Mouse (Mus musculus) hindbrain, embryonic 12.5 days (tissue): ENCODE data around the gene Syce2. TPM values are rescaled to one million over a fixed set of nuclear protein-coding genes. Genes with fewer than 3 reads are reported as not detected.
"Not testable (repeated sequence)": the region's sequence is repeated elsewhere in the genome, so short reads cannot be mapped to it uniquely, and the experiment has no call there.

Experiments used
- ATAC-seq: fragments of 200-750 bp; cut with Nextera tagmentation; 2 replicates; pipeline ENCODE4 v1.8.0; 2017; ENCODE audit warnings: moderate TSS enrichment; ENCODE audit not compliant: low FRiP score
- H3K27ac ChIP-seq: fragments of 300-500 bp; sonication (generic); 2 replicates; pipeline ENCODE4 v1.5.1; 2016; ENCODE audit warnings: mild to moderate bottlenecking
- H3K27me3 ChIP-seq: fragments of 300-500 bp; sonication (generic); 2 replicates; pipeline ENCODE4 v1.6.1; 2016; ENCODE audit warnings: mild to moderate bottlenecking
- H3K36me3 ChIP-seq: fragments of 300-500 bp; sonication (generic); 2 replicates; pipeline ENCODE4 v1.6.1; 2016; ENCODE audit warnings: mild to moderate bottlenecking
- H3K4me1 ChIP-seq: fragments of 300-500 bp; sonication (generic); 2 replicates; pipeline ENCODE4 v1.6.1; 2016
- H3K4me2 ChIP-seq: fragments of 300-500 bp; sonication (generic); replicated peaks from 2 replicates; pipeline ENCODE4 v1.6.1; 2016; ENCODE audit warnings: mild to moderate bottlenecking
- H3K4me3 ChIP-seq: fragments of 300-500 bp; sonication (generic); 2 replicates; pipeline ENCODE4 v1.5.1; 2016; ENCODE audit warnings: mild to moderate bottlenecking
- H3K9ac ChIP-seq: fragments of 300-500 bp; sonication (generic); 2 replicates; pipeline ENCODE4 v1.6.1; 2016; ENCODE audit warnings: mild to moderate bottlenecking, moderate library complexity
- H3K9me3 ChIP-seq: fragments of 300-500 bp; sonication (generic); replicated peaks from 2 replicates; pipeline ENCODE4 v1.6.1; 2016; ENCODE audit warnings: mild to moderate bottlenecking
- WGBS: fragments of 180-500 bp; shearing (Covaris S2); methylation state at CpG from one replicate; pipeline ENCODE4 v1.1.7; 2016; 5-methylcytosine and 5-hydroxymethylcytosine counted together
- polyA plus RNA-seq: library from polyadenylated mRNA; unstranded; fragments of >200 nt; fragmentation: Nextera tagmentation; extraction: Ambion mirVana; gene quantifications from 2 replicates; pipeline ENCODE4 v1.2.1, GENCODE M21; 2016

The Syce2 gene
- polyA plus RNA-seq, 1 experiment from 2014 or later: 37.2 TPM

GRCm38 (mm10) chr8:84889141-84889540, 17.2 kb downstream of the Syce2 start:
- ATAC-seq: no peak
- WGBS: 100% methylated on average over 1 of the region's 1 CpGs
- no peaks in the 10 kb centered on the region for H3K27me3 ChIP-seq
- H3K27ac ChIP-seq: no peak overlapping the region
- no peaks in the 10 kb centered on the region for H3K9me3 ChIP-seq
- H3K4me1 ChIP-seq: peaks cover 11% of the 10 kb centered on the region
- no peak overlapping the region for H3K4me3 ChIP-seq
- no peak overlapping the region for H3K9ac ChIP-seq
- peaks cover 42% of the 10 kb centered on the region for H3K36me3 ChIP-seq
- H3K4me2 ChIP-seq: no peak overlapping the region

GRCm38 (mm10) chr8:84892993-84893708, 21.2 kb downstream of the Syce2 start:
- H3K27ac ChIP-seq: peak overlapping the region; percentile 60; the same call in 1 of the 2 replicates
- peak overlapping the region; percentile 67 for H3K4me2 ChIP-seq
- peaks cover 15% of the 10 kb centered on the region for H3K4me1 ChIP-seq
- peak overlapping the region; percentile 77 for H3K9ac ChIP-seq
- H3K27me3 ChIP-seq: no peaks in the 10 kb centered on the region
- WGBS: 15% methylated on average over 31 of the region's 31 CpGs
- H3K4me3 ChIP-seq: peak overlapping the region; percentile 72
- H3K9me3 ChIP-seq: no peaks in the 10 kb centered on the region
- ATAC-seq: peak; percentile 68
- peaks cover 21% of the 10 kb centered on the region for H3K36me3 ChIP-seq

DNA sequence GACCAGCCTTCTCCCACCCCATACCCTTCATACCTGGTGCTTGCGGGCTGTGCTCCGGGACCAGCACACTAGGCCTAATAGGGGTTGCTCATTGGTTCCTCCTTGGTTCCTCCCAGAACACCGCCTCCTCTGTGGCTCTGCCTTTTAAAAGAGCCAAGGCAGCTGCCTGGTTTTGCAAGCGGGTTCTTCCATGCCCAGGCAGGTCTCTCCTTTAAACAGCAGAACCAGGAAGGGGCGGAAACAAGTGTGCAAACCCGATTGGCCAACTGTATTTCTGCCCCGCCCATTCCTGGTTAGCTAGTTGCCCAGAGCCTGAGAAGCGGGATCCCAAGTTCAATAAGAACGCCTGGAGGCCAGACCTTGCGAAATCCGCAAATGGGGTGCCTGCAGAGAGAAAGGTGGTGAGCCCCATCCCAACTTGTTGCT, 21.8 kb downstream of the Syce2 start, which contains the start of gene Gcdh:
Gene Gcdh (minus strand): TSS at position 213 of the 426 bp plus-strand sequence.
- Histone ChIP-seq H3K36me3 (peaks cover 16% of the 10 kb centered on the region), H3K4me2 (peak within 1 kb of the TSS; percentile 67), H3K9me3 (no peaks in the 10 kb centered on the region), H3K27me3 (no peaks in the 10 kb centered on the region), H3K9ac (peak within 1 kb of the TSS; percentile 77), H3K4me3 (peak within 1 kb of the TSS; percentile 72), H3K4me1 (peaks cover 15% of the 10 kb centered on the region), H3K27ac (peak within 1 kb of the TSS; percentile 60; the same call in 1 of the 2 replicates)
- 0% methylated on average over 11 of the region's 11 CpGs for WGBS
- ATAC-seq: peak; percentile 98

DNA sequence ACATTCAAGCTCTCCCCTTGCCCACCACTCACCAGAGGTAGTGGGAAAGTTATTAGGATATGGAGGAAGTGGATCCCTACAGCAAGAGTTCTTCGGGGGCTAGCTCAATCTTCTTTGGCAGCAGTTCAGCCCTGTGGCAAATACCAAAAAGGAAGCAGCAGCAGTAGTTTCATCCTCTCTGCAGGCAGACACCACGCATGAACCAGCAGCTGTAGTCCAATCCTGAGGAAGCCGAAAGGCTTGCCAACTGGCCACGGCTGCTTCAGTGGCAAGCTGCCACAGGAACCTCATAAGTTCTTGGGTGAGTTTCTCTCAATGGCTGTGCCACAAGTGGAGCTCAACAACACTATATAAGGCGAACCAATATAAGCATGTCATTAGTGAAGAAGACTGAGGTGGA, 24.1 kb downstream of the Syce2 start:
- Histone ChIP-seq H3K9me3 (no peaks in the 10 kb centered on the region), H3K4me1 (peaks cover 15% of the 10 kb centered on the region), H3K4me3 (no peak overlapping the region), H3K9ac (no peak overlapping the region), H3K27ac (no peak overlapping the region), H3K27me3 (peaks cover 3% of the 10 kb centered on the region), H3K36me3 (peaks cover under 1% of the 10 kb centered on the region; the same call in 1 of the 2 replicates), H3K4me2 (no peak overlapping the region)
- 88% methylated on average over 5 of the region's 5 CpGs for WGBS
- no peak for ATAC-seq

GRCm38 (mm10) chr8:84901071-84901470, 29.2 kb downstream of the Syce2 start:
- 60% methylated on average over 4 of the region's 4 CpGs for WGBS
- no peaks in the 10 kb centered on the region for H3K9me3 ChIP-seq

GRCm38 (mm10) chr8:84901752-84902151, 29.8 kb downstream of the Syce2 start, which contains the start of gene Klf1:
Gene Klf1 (plus strand): TSS chr8:84901928.
- peak within 1 kb of the TSS; percentile 49 for H3K4me3 ChIP-seq
- peak within 1 kb of the TSS; percentile 53 for H3K9ac ChIP-seq
- peaks cover 32% of the 10 kb centered on the region for H3K27me3 ChIP-seq
- peaks cover 11% of the 10 kb centered on the region for H3K4me1 ChIP-seq
- H3K9me3 ChIP-seq: no peaks in the 10 kb centered on the region
- 74% methylated on average over 3 of the region's 3 CpGs for WGBS
- H3K4me2 ChIP-seq: peak within 1 kb of the TSS; percentile 81
- H3K27ac ChIP-seq: no peak within 1 kb of the TSS
- no peak for ATAC-seq
- H3K36me3 ChIP-seq: no peaks in the 10 kb centered on the region

More at GRCm38 (mm10) chr8:84901071-84901470, 29.2 kb downstream of the Syce2 start:
- no peak overlapping the region for H3K9ac ChIP-seq
- peaks cover 32% of the 10 kb centered on the region for H3K27me3 ChIP-seq
- no peak overlapping the region for H3K27ac ChIP-seq
- no peaks in the 10 kb centered on the region for H3K36me3 ChIP-seq
- no peak overlapping the region for H3K4me2 ChIP-seq
- no peak for ATAC-seq
- no peak overlapping the region for H3K4me3 ChIP-seq
- peaks cover 11% of the 10 kb centered on the region for H3K4me1 ChIP-seq

DNA sequence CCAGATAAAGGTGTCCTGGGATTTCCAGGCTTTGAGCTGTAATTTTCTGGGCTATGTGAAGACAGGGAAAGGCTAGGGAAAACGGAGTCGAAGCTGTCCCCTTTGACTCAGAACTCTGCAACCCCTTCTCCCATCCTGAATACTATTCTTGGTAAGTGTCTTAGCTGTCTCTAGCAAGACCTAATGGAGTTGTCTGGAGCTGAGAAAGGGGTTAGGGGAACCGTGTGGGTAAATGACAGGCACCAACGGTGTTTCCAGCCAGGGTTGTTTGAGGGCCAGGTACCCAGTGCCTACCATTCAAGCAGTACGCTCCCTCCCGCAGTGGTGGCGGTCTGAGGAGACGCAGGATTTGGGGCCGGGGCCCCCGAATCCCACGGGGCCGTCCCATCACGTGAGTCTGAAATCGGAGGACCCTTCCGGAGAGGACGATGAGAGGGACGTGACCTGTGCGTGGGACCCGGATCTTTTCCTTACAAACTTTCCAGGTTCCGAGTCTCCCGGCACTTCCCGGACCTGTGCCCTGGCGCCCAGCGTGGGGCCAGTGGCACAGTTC, 30.5 kb downstream of the Syce2 start:
- H3K4me2 ChIP-seq: peak overlapping the region; percentile 81
- peak overlapping the region; percentile 53 for H3K9ac ChIP-seq
- peaks cover 11% of the 10 kb centered on the region for H3K4me1 ChIP-seq
- no peaks in the 10 kb centered on the region for H3K9me3 ChIP-seq
- peak; percentile 47 for ATAC-seq
- H3K27me3 ChIP-seq: peaks cover 32% of the 10 kb centered on the region
- H3K27ac ChIP-seq: no peak overlapping the region
- H3K36me3 ChIP-seq: no peaks in the 10 kb centered on the region
- peak overlapping the region; percentile 49 for H3K4me3 ChIP-seq
- WGBS: 3% methylated on average over 24 of the region's 24 CpGs

DNA sequence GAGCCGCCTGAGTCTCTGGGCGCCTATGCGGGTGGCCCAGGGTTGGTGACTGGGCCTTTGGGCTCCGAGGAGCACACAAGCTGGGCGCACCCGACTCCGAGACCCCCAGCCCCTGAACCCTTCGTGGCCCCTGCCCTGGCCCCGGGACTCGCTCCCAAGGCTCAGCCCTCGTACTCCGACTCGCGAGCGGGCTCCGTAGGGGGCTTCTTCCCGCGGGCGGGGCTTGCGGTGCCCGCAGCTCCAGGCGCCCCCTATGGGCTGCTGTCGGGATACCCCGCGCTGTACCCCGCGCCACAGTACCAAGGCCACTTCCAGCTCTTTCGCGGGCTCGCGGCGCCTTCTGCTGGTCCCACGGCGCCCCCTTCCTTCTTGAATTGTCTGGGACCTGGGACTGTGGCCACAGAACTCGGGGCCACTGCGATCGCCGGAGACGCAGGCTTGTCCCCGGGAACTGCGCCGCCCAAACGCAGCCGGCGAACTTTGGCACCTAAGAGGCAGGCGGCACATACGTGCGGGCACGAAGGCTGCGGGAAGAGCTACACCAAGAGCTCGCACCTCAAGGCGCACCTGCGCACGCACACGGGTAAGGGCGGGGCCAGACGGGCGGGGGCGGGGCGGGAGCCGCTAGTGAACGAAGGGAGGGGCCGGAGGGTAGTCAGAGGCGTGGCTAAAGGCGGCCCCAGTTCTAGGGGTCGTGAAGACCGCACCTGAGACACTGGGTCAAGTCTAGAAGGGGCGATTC, 31.2 kb downstream of the Syce2 start:
- peak; percentile 84 for ATAC-seq
- peak overlapping the region; percentile 53 for H3K9ac ChIP-seq
- H3K9me3 ChIP-seq: no peaks in the 10 kb centered on the region
- H3K4me1 ChIP-seq: peaks cover 11% of the 10 kb centered on the region
- H3K4me3 ChIP-seq: peak overlapping the region; percentile 49
- peak overlapping the region; percentile 81 for H3K4me2 ChIP-seq
- WGBS: under 1% methylated on average over 68 of the region's 68 CpGs
- H3K27ac ChIP-seq: no peak overlapping the region
- peaks cover 32% of the 10 kb centered on the region for H3K27me3 ChIP-seq
- no peaks in the 10 kb centered on the region for H3K36me3 ChIP-seq

DNA sequence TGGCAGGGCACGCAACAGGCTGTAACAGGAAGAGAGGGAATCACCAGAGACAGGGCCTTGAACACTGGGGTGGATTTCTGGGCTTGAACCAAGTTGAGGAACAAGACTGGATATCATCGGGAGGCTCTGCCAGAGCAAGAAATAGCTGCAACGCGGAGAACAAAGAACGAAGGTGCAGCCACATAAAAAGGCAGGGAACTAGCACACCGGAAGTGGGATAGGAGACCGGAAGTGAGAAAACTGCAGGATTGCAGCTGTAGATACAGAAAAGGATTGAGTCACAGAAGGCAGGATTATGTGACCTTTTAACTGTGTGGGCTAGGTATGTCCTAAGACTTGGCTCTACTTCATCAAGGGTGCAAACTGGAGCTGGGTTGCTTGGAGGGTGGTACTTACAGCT, 32.4 kb downstream of the Syce2 start:
- Histone ChIP-seq H3K27ac (no peak overlapping the region), H3K4me1 (peaks cover 20% of the 10 kb centered on the region), H3K4me3 (no peak overlapping the region), H3K9me3 (no peaks in the 10 kb centered on the region), H3K4me2 (no peak overlapping the region), H3K9ac (no peak overlapping the region), H3K27me3 (peaks cover 38% of the 10 kb centered on the region), H3K36me3 (no peaks in the 10 kb centered on the region)
- WGBS: 94% methylated on average over 7 of the region's 7 CpGs
- ATAC-seq: no peak

DNA sequence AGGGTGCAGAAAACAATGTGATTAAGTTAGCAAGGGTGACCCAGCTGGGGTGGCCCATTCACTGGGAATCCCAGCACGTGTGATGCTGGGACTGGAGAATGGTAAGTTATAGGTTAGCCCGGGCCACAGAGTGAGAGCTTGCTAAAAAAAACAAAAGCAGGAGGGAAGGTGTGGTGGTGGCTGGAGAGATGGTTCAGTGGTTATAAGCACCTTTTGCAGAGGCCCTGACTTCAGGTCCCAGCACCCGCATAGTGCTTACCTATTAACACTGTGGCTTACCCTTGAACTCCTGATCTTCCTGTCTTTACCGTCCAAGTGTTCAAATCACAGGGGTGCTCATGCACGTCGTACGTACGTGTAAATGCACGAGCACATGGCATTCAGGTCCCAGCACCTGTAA, 35.1 kb downstream of the Syce2 start:
- Histone ChIP-seq H3K4me2 (no peak overlapping the region), H3K36me3 (peaks cover 22% of the 10 kb centered on the region), H3K4me1 (peaks cover 21% of the 10 kb centered on the region), H3K9ac (no peak overlapping the region), H3K4me3 (no peak overlapping the region), H3K27ac (no peak overlapping the region), H3K9me3 (no peaks in the 10 kb centered on the region), H3K27me3 (peaks cover 52% of the 10 kb centered on the region)
- no peak for ATAC-seq
- 96% methylated on average over 9 of the region's 9 CpGs for WGBS

DNA sequence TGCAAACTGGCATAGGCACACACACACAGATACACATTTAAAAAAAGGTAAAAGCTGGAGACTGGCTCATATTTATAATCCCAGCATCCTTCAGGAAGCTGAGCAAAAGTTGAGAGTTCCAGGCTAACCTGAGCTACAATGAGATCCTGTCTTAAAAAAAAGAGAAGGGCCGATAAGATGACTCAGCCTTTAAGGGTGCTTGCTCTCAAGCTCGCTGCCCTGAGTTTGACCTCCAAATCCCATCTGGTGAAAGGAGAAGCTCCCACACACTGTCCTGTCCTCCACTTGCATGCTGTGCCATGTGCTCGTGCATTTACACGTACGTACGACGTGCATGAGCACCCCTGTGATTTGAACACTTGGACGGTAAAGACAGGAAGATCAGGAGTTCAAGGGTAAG, 35.6 kb downstream of the Syce2 start:
- H3K4me3 ChIP-seq: no peak overlapping the region
- H3K36me3 ChIP-seq: peaks cover 27% of the 10 kb centered on the region
- peaks cover 21% of the 10 kb centered on the region for H3K4me1 ChIP-seq
- WGBS: 77% methylated on average over 8 of the region's 8 CpGs
- no peak overlapping the region for H3K9ac ChIP-seq
- no peak for ATAC-seq
- peaks cover 52% of the 10 kb centered on the region for H3K27me3 ChIP-seq
- H3K9me3 ChIP-seq: no peaks in the 10 kb centered on the region
- no peak overlapping the region for H3K27ac ChIP-seq
- no peak overlapping the region for H3K4me2 ChIP-seq

GRCm38 (mm10) chr8:84907979-84908378, 36.1 kb downstream of the Syce2 start:
- not testable (repeated sequence) for H3K27ac ChIP-seq, H3K9me3 ChIP-seq, ATAC-seq, H3K9ac ChIP-seq
- peaks cover 32% of the 10 kb centered on the region for H3K36me3 ChIP-seq
- peaks cover 52% of the 10 kb centered on the region for H3K27me3 ChIP-seq
- H3K4me1 ChIP-seq: peaks cover 21% of the 10 kb centered on the region
- H3K4me2 ChIP-seq: peak overlapping the region; percentile 62
- peak overlapping the region; percentile 42; the same call in 1 of the 2 replicates for H3K4me3 ChIP-seq
- 34% methylated on average over 7 of the region's 7 CpGs for WGBS
